Mouse (Mus musculus) liver, postnatal 0 days (tissue): ENCODE data around the gene Zmynd15.

ENCODE experiments used
- CTCF ChIP-seq: sonication (generic); IDR thresholded peaks from 2 replicates; pipeline ENCODE4 v1.5.1; 2016; ENCODE audit warnings: antibody characterized with exemption, low read depth
- EP300 ChIP-seq: IDR thresholded peaks from 2 replicates; pipeline ENCODE4 v1.6.1; 2016; ENCODE audit warnings: antibody characterized with exemption, low read depth, mild to moderate bottlenecking

DNA sequence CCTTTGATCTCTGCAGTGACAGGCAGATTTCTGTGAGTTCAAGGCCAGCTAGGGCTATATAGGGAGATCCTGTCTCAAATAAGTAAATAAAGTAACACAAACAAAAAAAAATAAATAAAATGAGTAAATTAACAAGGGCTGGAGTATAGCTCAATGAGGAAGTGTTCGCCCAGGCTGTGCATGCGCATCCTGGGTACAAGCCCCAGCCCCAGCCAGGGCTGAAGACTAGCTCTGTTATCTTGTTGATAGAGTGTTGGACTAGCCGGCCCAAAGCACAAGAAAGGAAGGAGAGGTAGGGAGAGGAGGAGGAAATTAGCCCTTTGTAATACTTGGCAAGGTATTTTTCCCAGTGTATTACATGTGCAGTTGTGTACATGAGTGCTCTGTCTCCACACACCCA lies 15.3 kb upstream of the Zmynd15 start:
- TF ChIP-seq CTCF, result no peak
- TF ChIP-seq EP300, result no peak
